Mouse (Mus musculus): ENCODE measurements at regions not wholly inside any gene's neighbourhood (a gene's known extent, or its start where the extent isn't known, plus 50 kb on each side); places are given as distances from the start of the nearest gene placed in this dataset.

DNA sequence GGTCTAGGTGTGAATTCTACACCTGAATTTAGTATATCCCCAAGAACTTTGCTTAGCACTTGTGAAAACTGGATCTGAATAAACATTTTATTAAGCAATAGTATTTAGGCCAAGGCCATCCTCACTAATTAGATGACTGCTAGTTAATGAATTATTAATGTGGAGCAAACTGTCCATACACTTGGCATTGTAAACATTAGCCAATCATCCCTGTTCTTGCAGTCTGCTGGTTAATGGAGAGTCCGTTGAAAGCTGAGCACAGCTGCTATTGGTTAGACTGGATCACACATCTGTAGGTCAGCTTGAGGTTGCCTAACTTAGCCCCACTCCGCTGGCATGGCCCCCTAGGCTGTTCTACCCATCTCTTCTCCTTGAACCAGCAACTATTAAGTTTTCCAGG is 826.2 kb upstream of the 4930452B06Rik start:
- no peak for DNase-seq (ENCODE audit: low read depth, low spot score)
- 86% methylated on average over 2 of the region's 2 CpGs for WGBS

DNA sequence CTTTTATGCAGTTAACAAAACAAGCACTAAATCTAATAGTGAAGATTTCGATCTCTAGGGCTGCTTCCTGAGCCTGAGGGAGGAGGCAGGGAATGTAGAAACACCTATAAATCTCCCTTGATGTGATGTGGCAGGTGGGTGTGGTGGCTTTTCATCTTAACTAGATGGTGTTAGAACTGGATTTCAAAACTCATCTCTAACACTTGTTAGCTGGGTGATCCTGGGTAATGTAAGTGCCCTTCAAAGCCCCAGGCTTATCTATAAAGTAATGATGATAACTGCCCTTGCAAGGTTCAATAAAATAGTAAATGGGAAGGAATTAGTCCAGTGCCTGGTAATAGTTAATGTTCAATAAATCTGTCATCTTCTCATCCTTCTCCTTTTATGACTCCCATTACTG is 822.5 kb upstream of the 4930452B06Rik start:
- 4% methylated on average over 1 of the region's 1 CpGs for WGBS
- no peak for DNase-seq (ENCODE audit: low read depth, low spot score)

DNA sequence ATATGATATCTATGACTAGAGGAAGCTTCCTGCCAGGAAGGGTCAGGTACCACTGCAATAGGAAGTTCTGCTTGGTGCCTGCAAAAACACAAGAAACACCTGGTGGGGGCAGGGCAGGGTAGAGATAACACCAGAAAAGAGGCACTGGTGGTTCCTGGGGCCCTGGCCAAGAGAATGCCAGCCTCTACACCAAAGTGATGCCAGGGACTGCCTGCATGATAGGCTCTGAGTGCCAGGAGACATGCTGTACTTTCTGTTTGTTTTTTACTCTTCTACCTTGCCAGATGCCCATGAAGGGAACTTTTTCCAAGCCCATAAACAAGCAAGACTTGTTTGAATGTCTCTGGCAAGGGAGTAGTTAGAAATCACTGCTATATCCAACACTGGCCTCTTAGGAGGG is 812.9 kb upstream of the 4930452B06Rik start:
- DNase-seq (ENCODE audit: low read depth, low spot score): no peak

DNA sequence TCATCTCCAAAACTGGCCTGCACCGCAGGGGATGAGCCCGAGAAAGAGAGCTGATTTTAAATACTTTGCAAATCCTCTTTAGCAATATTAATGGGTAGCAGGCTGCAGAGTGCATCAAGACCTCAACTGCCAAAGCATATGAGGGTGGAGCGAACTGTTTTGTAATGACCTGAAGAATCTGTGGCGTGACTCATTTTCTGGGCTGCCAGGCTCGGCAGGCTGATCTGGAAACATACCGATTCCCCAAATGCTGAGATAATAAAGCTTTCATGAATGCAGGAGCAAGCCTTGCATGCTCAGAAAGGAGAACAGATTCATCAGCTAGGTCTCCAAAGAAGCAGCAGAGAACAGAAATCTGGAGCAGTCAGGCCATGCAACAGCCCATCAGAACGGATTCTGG is 809.1 kb upstream of the 4930452B06Rik start:
- 80% methylated on average over 7 of the region's 7 CpGs for WGBS
- no peak for DNase-seq (ENCODE audit: low read depth, low spot score)

DNA sequence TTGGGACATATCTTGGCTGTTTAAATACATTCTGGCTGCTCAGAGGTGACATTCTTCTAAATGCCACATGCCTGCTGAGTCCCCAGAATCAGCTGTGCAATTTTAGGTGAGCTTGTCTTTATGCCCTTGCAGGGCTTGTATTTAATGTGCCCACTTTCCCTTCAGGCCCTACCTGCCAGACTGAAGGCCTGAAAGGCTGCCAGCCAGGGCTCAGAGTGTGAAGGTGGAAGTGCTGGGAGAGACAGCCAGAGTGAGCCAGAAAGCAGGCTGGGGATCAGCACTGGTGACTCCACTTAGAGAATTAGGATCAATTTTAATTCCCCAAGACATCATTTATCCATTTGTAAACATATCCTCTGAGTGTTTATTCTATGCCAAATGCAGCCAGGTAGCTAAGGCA is 803.6 kb upstream of the 4930452B06Rik start:
- DNase-seq (ENCODE audit: low read depth, low spot score): no peak

DNA sequence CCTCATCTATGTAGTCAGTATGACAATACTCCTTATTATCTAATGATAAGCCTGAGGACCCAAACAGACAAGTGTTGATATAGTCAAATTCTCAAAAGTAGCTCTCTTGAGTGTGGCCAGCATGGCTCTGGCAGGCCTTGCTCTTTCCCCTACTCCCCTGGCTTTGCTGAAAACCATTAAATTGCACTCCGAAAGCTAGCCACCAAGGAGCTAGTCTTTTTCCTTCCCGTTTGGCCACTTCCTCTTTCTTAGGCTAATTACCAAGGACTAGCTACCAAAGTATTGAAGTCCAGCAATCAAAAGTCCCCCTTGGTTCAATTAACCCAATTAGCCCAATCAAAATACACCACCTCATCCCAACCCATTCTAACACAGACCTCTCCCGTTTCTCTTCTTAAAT is 802.6 kb upstream of the 4930452B06Rik start:
- no peak for DNase-seq (ENCODE audit: low read depth, low spot score)
- 51% methylated on average over 3 of the region's 3 CpGs for WGBS

DNA sequence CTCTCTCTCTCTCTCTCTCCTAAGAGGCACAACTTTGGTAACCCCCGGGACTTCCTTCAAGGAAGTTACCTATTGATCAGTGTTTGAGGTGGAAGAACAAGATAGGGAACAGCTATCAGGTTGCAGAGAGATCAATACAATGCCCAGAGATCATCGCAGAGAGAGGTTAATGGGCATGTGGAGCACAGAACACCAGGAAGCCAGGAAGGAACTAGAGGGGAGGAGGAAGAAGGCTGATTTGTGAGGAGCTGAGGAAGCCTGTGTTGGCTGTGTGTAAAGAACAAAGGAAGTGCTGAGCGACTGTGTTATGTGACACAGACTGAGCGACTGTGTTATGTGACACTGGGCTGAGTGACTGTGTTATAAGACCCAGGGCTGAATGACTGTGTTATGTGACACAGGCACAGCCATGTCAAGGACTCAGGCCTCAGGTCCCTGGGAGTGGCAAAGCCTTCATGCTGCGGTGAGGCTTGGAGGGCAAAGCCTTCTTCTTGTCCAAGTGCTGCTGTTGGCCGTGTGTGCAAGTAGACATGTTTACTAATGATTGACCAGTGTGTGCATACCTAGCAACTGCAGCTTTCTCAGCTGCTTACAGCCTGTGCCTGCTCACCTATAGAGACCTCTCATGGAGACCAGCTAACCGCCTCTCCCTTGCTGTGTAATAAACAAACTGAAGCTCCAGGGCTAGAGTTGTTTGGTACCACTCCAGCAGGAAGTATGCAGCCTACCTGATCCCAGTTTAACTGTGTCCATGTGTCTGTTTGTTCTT is 801.8 kb upstream of the 4930452B06Rik start:
- WGBS: 29% methylated on average over 7 of the region's 7 CpGs

DNA sequence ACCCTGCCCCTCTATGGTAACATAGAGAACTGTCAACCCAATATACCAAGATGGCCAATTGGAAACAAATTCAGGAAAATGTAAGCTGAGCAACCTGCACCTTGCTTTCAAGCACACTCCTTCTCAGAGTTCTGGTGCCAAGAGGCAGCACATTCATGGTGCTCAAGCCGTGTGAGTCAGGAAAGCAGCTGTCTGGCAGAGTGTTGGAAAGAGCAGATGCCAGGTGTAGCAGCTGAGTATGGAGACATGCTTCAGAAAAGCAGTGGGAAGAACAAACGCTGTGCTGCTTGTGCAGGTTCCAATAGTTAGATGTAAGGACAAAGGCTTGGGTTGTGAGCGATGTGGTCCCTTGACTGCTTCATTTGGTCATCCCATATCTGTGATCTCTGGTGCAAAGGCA is 794.0 kb upstream of the 4930452B06Rik start:
- no peak for DNase-seq (ENCODE audit: low read depth, low spot score)
- 90% methylated on average over 3 of the region's 3 CpGs for WGBS

More for the DNA sequence above, 801.8 kb upstream of the 4930452B06Rik start:
- no peak for DNase-seq (ENCODE audit: low read depth, low spot score)

DNA sequence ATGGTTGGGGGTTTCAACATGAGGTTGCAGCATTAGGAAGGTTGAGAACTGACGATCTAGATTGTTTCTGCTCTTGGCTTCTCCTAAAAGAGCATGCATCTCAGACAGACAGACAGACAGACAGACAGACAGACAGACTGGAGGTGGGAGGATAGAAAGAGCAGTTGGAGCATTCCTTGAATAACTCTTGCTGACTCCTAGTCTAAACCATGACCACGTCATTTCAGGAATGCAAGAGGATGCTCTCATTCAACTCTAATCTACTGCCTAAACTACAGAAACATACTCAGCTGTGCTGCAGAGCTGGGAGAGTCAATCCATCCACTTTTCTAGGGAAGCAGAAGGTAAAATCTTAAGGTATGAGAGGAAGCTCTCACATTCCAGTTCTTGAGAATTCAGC is 792.8 kb upstream of the 4930452B06Rik start:
- DNase-seq (ENCODE audit: low read depth, low spot score): no peak
- WGBS: 73% methylated on average over 2 of the region's 2 CpGs

DNA sequence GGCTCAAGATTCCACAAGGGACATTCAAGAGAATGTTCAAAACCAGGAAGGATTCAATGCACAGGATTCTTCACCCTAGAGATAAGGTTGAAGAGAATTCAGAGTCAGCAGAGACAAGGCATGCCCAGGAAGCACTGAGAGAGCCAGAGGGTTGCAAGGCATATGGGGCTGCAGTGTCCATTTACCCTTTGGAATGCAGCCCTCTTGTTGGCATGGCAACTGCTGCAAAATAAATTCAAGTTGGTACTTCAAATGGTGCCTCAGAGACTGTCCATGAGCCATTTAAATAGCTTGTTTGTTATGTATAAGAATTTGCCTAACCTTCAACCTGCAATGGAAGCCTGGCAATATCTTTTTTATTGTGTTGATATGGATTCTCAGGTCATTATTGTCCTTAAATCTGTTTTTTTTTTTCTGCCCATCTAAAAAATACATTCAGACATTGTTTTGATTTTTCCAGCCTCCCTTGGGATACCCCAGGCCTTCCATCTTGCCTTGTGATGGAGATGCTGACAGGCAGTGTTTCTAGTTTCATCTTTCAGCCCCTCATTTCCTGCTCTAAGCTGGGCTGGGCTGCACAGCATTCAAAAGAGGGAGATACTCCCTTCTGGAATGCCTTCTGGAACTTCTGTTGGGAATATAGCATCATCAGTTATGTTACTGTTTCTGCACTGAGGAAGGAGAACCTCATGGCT is 791.9 kb upstream of the 4930452B06Rik start:
- no peak for DNase-seq (ENCODE audit: low read depth, low spot score)

DNA sequence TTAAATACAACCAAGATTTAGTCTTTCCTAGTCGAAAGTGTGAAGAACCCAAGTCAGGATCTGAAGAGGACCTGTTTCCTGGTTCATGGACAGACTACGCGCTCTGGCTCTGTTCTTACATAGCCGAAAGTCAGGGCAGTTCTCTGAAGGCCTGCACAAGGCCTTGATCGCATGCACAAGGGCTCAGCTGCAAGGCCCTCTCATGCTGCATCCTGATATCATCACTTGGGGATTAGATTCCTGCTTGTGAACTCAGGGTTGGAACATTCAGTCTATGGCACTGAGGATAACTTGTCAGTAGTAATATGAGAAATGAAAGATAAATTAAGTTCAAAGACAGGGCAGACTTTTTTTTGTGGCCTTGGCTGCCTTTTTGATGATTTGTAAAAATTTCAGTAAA is 789.9 kb upstream of the 4930452B06Rik start:
- 94% methylated on average over 5 of the region's 5 CpGs for WGBS
- DNase-seq (ENCODE audit: low read depth, low spot score): no peak

DNA sequence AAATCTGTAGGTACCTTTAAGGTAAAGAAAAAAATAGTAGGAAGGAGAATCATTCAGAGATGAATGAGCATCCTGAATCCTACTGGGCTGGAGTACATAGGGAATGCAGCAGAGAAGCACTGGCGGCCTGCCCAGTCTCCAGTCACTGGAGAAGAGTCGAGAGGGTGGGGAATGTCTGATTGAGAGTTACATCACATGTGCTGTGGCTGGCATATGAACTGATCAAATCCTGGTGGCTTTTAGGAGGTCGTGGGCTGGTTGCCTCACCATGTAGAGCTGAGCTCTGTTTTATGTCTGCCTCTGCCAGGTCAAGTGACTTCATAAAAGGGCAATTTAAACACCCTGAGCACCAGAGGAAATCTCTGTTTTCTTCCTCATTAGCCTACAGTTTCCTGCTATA is 783.9 kb upstream of the 4930452B06Rik start:
- 34% methylated on average over 3 of the region's 3 CpGs for WGBS

DNA sequence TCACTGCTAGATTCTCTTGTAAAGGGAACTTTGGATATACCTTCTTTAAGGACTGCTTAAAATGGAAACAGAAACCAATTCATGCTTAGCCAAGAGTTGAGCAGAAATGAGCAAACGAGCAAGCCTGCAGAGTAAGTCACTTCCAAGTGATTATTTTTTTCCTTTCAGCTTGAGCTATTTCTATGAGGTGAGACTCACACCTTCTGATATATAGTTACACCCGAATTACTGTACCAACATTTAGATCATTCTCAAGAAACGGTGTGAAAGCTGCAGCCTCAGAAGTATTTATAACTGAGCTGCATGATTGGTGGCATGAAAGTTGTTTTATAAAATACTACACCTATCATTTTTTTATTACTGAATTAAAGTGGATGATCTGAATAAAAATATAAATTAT is 771.9 kb upstream of the 4930452B06Rik start:
- DNase-seq (ENCODE audit: low read depth, low spot score): no peak
- WGBS: 55% methylated on average over 3 of the region's 3 CpGs

More for the DNA sequence above, 783.9 kb upstream of the 4930452B06Rik start:
- no peak for DNase-seq (ENCODE audit: low read depth, low spot score)

DNA sequence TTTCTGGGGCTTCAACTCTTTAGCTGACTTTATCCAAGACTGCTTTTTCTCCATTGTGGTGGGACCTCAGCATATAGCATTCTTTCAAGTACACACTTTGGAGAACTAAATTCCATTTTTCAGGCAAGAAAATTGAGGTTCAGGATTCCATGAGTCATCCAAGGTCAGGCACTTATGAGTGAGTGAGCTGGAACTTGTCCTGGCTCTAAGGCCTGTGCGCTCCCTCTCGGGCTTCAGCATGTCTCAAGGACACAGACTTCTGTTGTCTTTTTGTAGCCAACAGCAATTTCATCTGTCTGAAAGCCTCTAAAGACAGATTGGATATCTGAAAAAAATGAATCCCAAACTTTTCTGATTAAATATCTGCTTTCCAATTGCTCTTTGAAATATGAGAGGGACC is 769.1 kb upstream of the 4930452B06Rik start:
- DNase-seq (ENCODE audit: low read depth, low spot score): no peak
- 91% methylated on average over 2 of the region's 2 CpGs for WGBS

DNA sequence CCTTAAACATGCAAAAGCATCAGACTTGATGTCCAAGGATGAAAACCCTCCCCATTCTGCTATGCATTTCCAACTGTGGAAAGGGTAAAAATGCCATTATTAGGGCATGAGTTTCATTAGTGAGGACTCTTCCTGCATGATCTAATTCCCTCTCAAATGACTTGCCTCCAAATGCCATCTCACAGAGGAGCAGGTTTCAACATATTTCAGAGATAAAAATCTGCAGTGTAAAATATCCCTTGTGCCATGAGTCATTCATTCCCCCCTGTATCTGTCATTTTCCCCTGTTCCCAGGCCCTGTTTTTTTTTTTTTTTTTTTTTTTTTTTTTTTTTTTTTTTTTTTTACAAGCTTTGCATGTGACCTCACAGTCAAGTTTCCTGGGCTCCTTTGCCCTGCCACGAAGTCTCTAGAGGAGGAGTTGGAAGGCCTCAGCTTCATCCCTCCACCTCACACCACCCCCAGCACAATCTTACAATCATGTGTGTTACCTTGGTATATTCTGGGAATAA is 767.1 kb upstream of the 4930452B06Rik start:
- DNase-seq (ENCODE audit: low read depth, low spot score): no peak
- 13% methylated on average over 1 of the region's 1 CpGs for WGBS

DNA sequence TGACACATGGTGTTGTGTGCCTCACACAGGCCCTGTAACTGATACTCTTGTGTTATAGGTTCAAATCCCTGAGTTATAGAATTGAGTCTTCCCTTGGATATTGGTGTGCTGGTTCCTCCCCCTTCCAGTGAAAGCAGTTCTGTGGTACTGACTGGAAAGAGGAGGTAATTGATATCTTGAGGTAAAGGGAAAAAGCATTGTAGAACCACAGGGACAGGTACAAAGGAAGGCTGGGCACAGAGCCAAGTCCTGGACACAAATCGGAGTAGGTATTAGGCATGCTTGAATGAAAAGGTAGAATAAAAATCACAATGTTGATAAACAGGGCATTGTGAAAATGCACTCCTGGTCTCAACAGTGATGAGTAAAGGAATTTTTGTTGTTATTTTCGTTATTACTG is 765.8 kb upstream of the 4930452B06Rik start:
- 89% methylated on average over 2 of the region's 2 CpGs for WGBS

DNA sequence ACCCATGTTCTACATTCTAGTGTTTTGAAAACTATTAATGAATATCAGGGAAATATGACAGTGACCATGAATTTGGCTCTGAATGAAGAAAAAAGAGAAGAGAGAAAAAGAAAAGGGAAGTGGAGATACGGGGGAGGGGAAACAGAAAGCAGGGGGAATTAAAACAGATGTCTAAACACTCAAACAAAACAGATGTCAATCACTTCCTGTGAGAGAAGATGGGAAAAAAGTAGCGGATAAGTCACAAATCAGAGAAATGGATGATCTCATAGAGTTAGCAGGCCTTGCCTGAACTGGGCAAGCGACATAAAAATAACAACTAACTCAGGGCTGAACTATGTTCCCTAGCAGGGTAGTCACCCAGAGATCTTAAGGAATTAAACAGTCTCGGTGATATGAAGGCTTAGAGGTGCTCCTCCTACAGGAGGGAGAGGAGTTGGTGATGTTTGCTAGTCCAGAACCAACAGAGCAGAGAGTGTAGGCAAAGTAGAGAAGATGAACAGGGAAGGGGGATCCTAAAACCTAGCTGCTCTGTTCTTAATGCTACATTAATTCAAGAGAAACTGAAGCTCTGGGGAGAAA is 745.9 kb upstream of the 4930452B06Rik start:
- 54% methylated on average over 4 of the region's 4 CpGs for WGBS
- no peak for DNase-seq (ENCODE audit: low read depth, low spot score)

More for the DNA sequence above, 765.8 kb upstream of the 4930452B06Rik start:
- no peak for DNase-seq (ENCODE audit: low read depth, low spot score)

DNA sequence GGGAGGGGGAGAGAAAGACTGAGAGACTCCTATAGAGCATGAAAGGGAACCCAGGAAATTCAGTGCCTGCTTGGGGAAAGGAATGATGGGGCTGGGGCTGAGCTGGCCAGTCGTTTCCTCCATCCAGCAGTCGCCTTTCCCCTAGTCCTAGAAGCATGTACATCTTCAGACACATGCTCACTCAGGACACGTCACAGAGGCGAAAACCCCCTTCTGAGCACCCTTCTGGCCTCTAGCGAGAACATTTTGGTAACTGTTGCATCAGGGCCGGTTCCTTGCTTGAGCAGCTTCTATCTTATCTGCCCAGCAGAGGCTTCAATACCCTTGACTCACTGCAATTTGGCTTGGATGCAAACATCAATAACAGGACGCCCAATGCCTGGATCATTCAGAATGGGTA is 737.6 kb upstream of the 4930452B06Rik start:
- DNase-seq (ENCODE audit: low read depth, low spot score): no peak
- WGBS: 87% methylated on average over 7 of the region's 7 CpGs

DNA sequence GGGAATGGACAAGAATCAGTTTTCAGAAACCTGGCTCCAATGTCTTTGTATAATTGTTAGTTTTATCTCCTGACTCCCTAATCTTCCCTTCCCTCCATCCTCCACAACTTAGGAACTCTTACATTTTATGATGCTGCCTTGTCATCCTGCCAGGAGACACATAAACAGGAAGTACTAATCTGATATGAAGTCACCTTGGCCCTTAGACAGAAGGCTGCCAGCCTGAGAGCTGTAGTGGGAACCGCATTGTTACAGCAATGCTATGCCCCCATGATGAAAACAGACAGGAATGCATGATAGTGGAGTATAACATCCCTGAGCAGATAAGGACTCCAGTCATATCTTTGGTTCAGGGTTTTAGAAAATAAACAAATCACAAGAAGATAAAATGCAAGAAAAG is 734.8 kb upstream of the 4930452B06Rik start:
- WGBS: 38% methylated on average over 1 of the region's 1 CpGs
- no peak for DNase-seq (ENCODE audit: low read depth, low spot score)

DNA sequence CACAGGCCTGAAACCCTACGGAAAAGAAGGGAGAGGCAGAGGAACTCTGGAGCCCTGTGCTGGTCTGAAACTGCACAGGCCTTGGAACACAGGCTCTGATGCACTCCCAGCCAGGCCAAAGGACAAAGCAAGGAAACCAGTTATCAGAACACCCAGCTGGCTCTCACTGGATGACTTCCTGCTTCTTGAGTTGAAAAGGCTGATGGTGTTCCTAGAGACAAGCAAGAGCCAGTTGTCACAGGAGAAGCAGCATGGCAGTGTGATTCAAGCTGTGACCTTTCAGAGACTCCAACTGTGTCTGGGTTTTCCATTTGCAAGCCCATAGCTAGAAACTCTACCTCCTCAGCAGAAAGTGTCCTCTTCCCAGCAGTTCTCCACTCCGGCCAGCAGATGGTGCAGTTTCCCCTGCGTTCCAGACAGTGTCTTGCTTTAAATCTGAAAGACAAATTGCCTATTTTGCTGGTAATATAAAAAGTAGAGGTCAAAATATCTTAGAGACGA is 727.3 kb upstream of the 4930452B06Rik start:
- 15% methylated on average over 4 of the region's 4 CpGs for WGBS
- peak; percentile 44 for DNase-seq (ENCODE audit: low read depth, low spot score)
